Mouse (Mus musculus): Measurements from ENCODE around the gene Ccnd2. TPM values are rescaled to one million over a fixed set of nuclear protein-coding genes. Genes with fewer than 3 reads are reported as not detected.
A peak's percentile ranks its signal among the peaks of the same experiment; 100 is the strongest.

Gene Ccnd2
- polyA plus RNA-seq, 1 experiment from 2014 or later: 364 TPM

- Histone ChIP-seq H3K36me3 (ENCODE audit: insufficient read depth, low read length) (no peaks in the 10 kb centered on the region), H3K27me3 (ENCODE audit: insufficient read depth, low read length) (no peaks in the 10 kb centered on the region), H3K9me3 (replicated peaks; ENCODE audit: low read length) (no peaks in the 10 kb centered on the region), H3K4me2 (ENCODE audit: low read length) (no peak overlapping the region), H3K4me1 (replicated peaks; ENCODE audit: insufficient read depth, low read length) (no peaks in the 10 kb centered on the region), H3K9ac (ENCODE audit: low read depth, low read length) (no peak overlapping the region), H3K4me3 (replicated peaks; ENCODE audit: low read depth, low read length) (no peak overlapping the region), H3K27ac (no peak overlapping the region)
- WGBS: 86% methylated on average over 11 of the region's 11 CpGs
- ATAC-seq (replicated peaks; ENCODE audit: low FRiP score, low read depth) (no peak), DNase-seq (ENCODE audit: low spot score) (no peak)
- no peak for TF ChIP-seq CTCF (IDR thresholded peaks at IDR 0.05; ENCODE audit: low read depth)
Measured at GRCm38 (mm10) chr6:127172461-127172860, 20.5 kb upstream of the Ccnd2 start.

- H3K27me3 ChIP-seq (ENCODE audit: insufficient read depth, low read length): no peaks in the 10 kb centered on the region
- H3K9ac ChIP-seq (ENCODE audit: low read depth, low read length): no peak overlapping the region
- no peak for ATAC-seq (replicated peaks; ENCODE audit: low FRiP score, low read depth)
- no peak for TF ChIP-seq CTCF (IDR thresholded peaks at IDR 0.05; ENCODE audit: low read depth)
- H3K9me3 ChIP-seq (replicated peaks; ENCODE audit: low read length): no peaks in the 10 kb centered on the region
- H3K36me3 ChIP-seq (ENCODE audit: insufficient read depth, low read length): no peaks in the 10 kb centered on the region
- no peaks in the 10 kb centered on the region for H3K4me1 ChIP-seq (replicated peaks; ENCODE audit: insufficient read depth, low read length)
- DNase-seq (ENCODE audit: low spot score): no peak
- H3K4me2 ChIP-seq (ENCODE audit: low read length): no peak overlapping the region
- WGBS: 77% methylated on average over 8 of the region's 8 CpGs
- no peak overlapping the region for H3K27ac ChIP-seq
- no peak overlapping the region for H3K4me3 ChIP-seq (replicated peaks; ENCODE audit: low read depth, low read length)
Measured at GRCm38 (mm10) chr6:127170734-127171133, 18.7 kb upstream of the Ccnd2 start.

- H3K4me2 ChIP-seq (ENCODE audit: low read length): no peak overlapping the region
- H3K4me3 ChIP-seq (replicated peaks; ENCODE audit: low read depth, low read length): no peak overlapping the region
- TF ChIP-seq CTCF (IDR thresholded peaks at IDR 0.05; ENCODE audit: low read depth): no peak
- H3K4me1 ChIP-seq (replicated peaks; ENCODE audit: insufficient read depth, low read length): no peaks in the 10 kb centered on the region
- no peak for ATAC-seq (replicated peaks; ENCODE audit: low FRiP score, low read depth)
- no peaks in the 10 kb centered on the region for H3K9me3 ChIP-seq (replicated peaks; ENCODE audit: low read length)
- no peak overlapping the region for H3K27ac ChIP-seq
- 59% methylated on average over 4 of the region's 4 CpGs for WGBS
- no peak for DNase-seq (ENCODE audit: low spot score)
- no peaks in the 10 kb centered on the region for H3K27me3 ChIP-seq (ENCODE audit: insufficient read depth, low read length)
- H3K9ac ChIP-seq (ENCODE audit: low read depth, low read length): no peak overlapping the region
- H3K36me3 ChIP-seq (ENCODE audit: insufficient read depth, low read length): no peaks in the 10 kb centered on the region
Measured at GRCm38 (mm10) chr6:127165663-127166062, 13.7 kb upstream of the Ccnd2 start.

GRCm38 (mm10) chr6:127162842-127163241 is 10.8 kb upstream of the Ccnd2 start:
- no peak overlapping the region for H3K9ac ChIP-seq (ENCODE audit: low read depth, low read length)
- peak; percentile 47 for DNase-seq (ENCODE audit: low spot score)
- no peak overlapping the region for H3K4me3 ChIP-seq (replicated peaks; ENCODE audit: low read depth, low read length)
- WGBS: 35% methylated on average over 6 of the region's 6 CpGs
- no peaks in the 10 kb centered on the region for H3K4me1 ChIP-seq (replicated peaks; ENCODE audit: insufficient read depth, low read length)
- no peak overlapping the region for H3K4me2 ChIP-seq (ENCODE audit: low read length)
- H3K36me3 ChIP-seq (ENCODE audit: insufficient read depth, low read length): no peaks in the 10 kb centered on the region
- no peak overlapping the region for H3K27ac ChIP-seq
- ATAC-seq (replicated peaks; ENCODE audit: low FRiP score, low read depth): no peak
- H3K27me3 ChIP-seq (ENCODE audit: insufficient read depth, low read length): no peaks in the 10 kb centered on the region
- no peaks in the 10 kb centered on the region for H3K9me3 ChIP-seq (replicated peaks; ENCODE audit: low read length)
- no peak for TF ChIP-seq CTCF (IDR thresholded peaks at IDR 0.05; ENCODE audit: low read depth)

GRCm38 (mm10) chr6:127157321-127157720 is 5.3 kb upstream of the Ccnd2 start:
- no peak for ATAC-seq (replicated peaks; ENCODE audit: low FRiP score, low read depth)
- Histone ChIP-seq H3K9me3 (replicated peaks; ENCODE audit: low read length) (no peaks in the 10 kb centered on the region), H3K27me3 (ENCODE audit: insufficient read depth, low read length) (no peaks in the 10 kb centered on the region), H3K27ac (no peak overlapping the region), H3K9ac (ENCODE audit: low read depth, low read length) (no peak overlapping the region), H3K4me1 (replicated peaks; ENCODE audit: insufficient read depth, low read length) (peaks cover 13% of the 10 kb centered on the region), H3K4me3 (replicated peaks; ENCODE audit: low read depth, low read length) (no peak overlapping the region), H3K4me2 (ENCODE audit: low read length) (no peak overlapping the region), H3K36me3 (ENCODE audit: insufficient read depth, low read length) (no peaks in the 10 kb centered on the region)
- WGBS: 76% methylated on average over 1 of the region's 1 CpGs
- no peak for DNase-seq (ENCODE audit: low spot score)
- TF ChIP-seq CTCF (IDR thresholded peaks at IDR 0.05; ENCODE audit: low read depth): no peak

GRCm38 (mm10) chr6:127155468-127155867 is 3.5 kb upstream of the Ccnd2 start:
- under 1% methylated on average over 15 of the region's 15 CpGs for WGBS
- ATAC-seq (replicated peaks; ENCODE audit: low FRiP score, low read depth) (no peak), DNase-seq (ENCODE audit: low spot score) (peak; percentile 55)
- Histone ChIP-seq H3K36me3 (ENCODE audit: insufficient read depth, low read length) (no peaks in the 10 kb centered on the region), H3K4me2 (ENCODE audit: low read length) (peak overlapping the region; percentile 91), H3K27me3 (ENCODE audit: insufficient read depth, low read length) (no peaks in the 10 kb centered on the region), H3K9ac (ENCODE audit: low read depth, low read length) (peak overlapping the region; percentile 59; the same call in 1 of the 2 replicates), H3K4me1 (replicated peaks; ENCODE audit: insufficient read depth, low read length) (peaks cover 18% of the 10 kb centered on the region), H3K4me3 (replicated peaks; ENCODE audit: low read depth, low read length) (peak overlapping the region; percentile 80), H3K9me3 (replicated peaks; ENCODE audit: low read length) (no peaks in the 10 kb centered on the region), H3K27ac (peak overlapping the region; percentile 90)
- no peak for TF ChIP-seq CTCF (IDR thresholded peaks at IDR 0.05; ENCODE audit: low read depth)

- Histone ChIP-seq H3K27ac (peak overlapping the region; percentile 90), H3K4me3 (replicated peaks; ENCODE audit: low read depth, low read length) (peak overlapping the region; percentile 80), H3K4me2 (ENCODE audit: low read length) (peak overlapping the region; percentile 91), H3K9ac (ENCODE audit: low read depth, low read length) (peak overlapping the region; percentile 59), H3K27me3 (ENCODE audit: insufficient read depth, low read length) (no peaks in the 10 kb centered on the region), H3K9me3 (replicated peaks; ENCODE audit: low read length) (no peaks in the 10 kb centered on the region), H3K4me1 (replicated peaks; ENCODE audit: insufficient read depth, low read length) (peaks cover 18% of the 10 kb centered on the region), H3K36me3 (ENCODE audit: insufficient read depth, low read length) (no peaks in the 10 kb centered on the region)
- 0 out of 2 replicates have a peak, but pooled peaks have one; percentile 22 for ATAC-seq (replicated peaks; ENCODE audit: low FRiP score, low read depth)
- peak; percentile 93 for DNase-seq (ENCODE audit: low spot score)
- no peak for TF ChIP-seq CTCF (IDR thresholded peaks at IDR 0.05; ENCODE audit: low read depth)
- WGBS: under 1% methylated on average over 34 of the region's 34 CpGs
Measured at GRCm38 (mm10) chr6:127154708-127155268, 2.8 kb upstream of the Ccnd2 start.

Measured in kidney, postnatal 0 days (tissue).